Mouse (Mus musculus) cerebellum, adult (tissue): ENCODE data around the gene Dclk2.

Experiments
- ATAC-seq: cut with Nextera tagmentation; 2 replicates; pipeline ENCODE4 v1.9.2; 2017; ENCODE audit warnings: mild to moderate bottlenecking, moderate library complexity, mixed read lengths; ENCODE audit not compliant: insufficient number of reproducible peaks, low FRiP score, low TSS enrichment

Gene Dclk2

GRCm38 (mm10) chr3:86806834-86807233 lies 113.8 kb downstream of the Dclk2 start:
- ATAC-seq = no peak

- ATAC-seq = no peak
Observed at GRCm38 (mm10) chr3:86804265-86804664, 116.4 kb downstream of the Dclk2 start.

DNA sequence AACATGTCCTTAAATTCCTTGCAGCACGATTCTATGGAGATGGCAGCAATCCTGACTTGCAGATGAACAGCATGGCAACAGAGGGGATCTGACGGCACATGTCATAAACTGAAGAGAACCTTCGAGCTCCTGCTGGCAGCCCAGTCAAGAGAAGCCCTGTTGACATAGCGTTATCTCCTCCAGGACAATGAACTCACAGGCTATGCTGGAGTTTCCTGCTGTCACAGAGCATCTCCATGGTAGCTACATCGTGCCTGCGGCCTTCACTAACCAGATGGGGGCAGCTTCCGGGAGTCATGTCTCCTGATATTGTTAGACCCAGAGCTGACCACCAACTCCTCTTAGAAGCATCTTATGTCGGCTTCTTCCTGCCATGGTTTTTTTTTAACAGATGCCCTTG lies 117.8 kb downstream of the Dclk2 start:
- ATAC-seq = no peak

- no peak for ATAC-seq
Observed at GRCm38 (mm10) chr3:86800841-86801240, 119.8 kb downstream of the Dclk2 start.

DNA sequence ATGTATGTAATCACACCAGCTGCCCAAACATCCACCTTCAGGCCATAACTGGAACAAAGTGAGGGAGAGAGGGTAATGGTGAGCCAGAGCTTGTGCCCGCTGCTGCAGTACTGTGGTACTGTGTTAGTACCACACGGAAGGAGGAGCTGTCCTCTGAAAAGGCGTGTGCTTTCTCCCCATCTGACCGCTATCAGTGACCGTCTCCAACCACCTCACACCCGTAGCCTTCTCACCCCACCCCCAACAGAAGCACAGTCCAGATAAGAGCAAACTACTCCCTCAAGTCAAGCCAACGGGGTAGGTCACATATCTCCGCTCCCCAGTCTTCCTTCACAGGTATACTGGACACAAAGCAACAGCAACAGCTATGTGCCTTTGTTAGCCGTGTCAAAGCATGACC lies 121.6 kb downstream of the Dclk2 start:
- ATAC-seq = no peak

- no peak for ATAC-seq
Observed at GRCm38 (mm10) chr3:86797871-86798460, 122.7 kb downstream of the Dclk2 start.

GRCm38 (mm10) chr3:86796716-86797115 lies 123.9 kb downstream of the Dclk2 start:
- ATAC-seq = no peak

GRCm38 (mm10) chr3:86793720-86794191 lies 126.9 kb downstream of the Dclk2 start:
- ATAC-seq = no peak

- ATAC-seq = no peak
Observed at GRCm38 (mm10) chr3:86793264-86793663, 127.4 kb downstream of the Dclk2 start.

DNA sequence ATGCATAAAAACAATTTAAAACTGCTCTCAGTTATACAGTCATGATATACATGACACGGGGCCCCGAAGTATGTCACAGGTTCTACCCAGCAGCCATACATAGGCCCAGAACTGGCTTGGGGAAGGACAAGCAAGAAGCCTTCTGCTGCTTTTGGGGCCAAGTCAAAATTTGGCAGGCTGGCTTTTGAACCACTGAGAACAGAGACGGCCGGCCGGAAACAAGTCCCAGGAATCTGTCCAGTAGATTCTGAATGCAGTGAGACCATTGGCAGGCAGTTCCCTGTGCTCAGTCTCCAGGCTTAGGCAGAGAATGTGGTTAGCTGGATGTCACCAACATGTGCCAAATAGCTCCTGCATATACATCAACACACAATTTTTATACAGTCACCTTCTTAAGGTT lies 130.9 kb downstream of the Dclk2 start:
- peak; percentile 26 for ATAC-seq

GRCm38 (mm10) chr3:86788711-86789110 lies 131.9 kb downstream of the Dclk2 start:
- no peak for ATAC-seq

GRCm38 (mm10) chr3:86787423-86788123 lies 133.1 kb downstream of the Dclk2 start:
- peak; percentile 0; the same call in 1 of the 2 replicates for ATAC-seq

DNA sequence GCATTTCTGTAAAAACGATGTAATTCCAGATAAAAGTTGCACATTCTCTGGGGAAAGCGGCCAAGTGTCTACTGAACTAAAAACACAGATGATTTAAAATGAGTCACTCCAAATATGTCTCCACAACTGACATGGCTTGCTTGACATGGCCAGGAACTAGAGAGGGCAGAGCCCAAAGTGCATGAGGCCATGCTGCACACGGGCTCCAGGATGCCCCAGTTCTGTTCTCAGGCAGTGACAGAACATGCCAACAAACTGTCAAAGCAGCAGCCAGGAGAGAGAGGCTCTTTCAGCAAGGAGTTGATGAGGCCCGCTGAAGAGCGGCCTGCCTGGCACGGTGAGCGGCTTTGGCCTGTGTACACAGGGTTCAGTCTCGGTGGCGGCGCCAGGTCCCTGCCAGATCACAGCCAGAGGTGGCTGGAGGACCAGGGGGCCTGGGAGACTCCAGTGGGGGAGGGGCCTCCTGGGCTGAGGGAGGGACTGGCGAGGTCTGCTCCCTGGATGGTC lies 133.8 kb downstream of the Dclk2 start:
- ATAC-seq = peak; percentile 82

DNA sequence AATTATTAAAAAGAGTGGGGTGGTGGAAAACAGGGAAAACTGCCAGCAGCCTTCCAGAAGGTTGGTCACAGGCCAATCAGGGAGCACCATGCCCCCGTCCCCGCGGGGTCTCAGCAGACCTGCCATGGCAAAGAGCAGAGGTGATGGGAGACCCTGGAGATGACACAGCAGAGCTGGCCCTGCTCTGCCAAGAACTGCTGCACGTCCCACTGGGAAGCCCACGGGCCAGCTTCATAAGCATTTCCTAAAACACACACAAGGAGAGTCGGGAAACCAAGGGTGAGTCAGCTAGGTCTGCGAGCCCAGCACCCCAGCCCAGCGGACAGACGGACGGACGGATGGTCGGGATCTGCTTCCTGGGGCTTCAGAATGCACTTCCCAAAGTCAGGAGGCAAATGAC lies 134.4 kb downstream of the Dclk2 start:
- ATAC-seq = no peak

DNA sequence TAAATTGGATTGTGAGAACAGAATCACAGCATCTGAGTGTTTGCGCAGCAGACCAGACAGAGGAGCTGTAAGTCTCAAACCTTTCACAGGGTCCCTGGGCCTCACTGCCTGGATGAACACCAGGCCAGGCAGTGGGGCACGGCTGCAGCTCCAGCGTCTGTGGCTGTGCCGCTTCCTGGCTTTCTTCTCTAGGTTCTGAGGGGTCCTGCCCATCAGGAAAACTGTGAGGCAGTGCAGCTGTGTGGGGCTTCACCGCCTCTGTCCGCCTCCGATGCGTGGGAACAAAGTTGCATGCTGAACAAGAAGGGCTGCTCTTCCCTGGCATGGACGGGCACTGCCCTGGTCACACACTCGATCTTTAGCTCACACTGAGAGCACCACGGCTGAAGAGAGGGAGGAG lies 135.7 kb downstream of the Dclk2 start:
- ATAC-seq = no peak

DNA sequence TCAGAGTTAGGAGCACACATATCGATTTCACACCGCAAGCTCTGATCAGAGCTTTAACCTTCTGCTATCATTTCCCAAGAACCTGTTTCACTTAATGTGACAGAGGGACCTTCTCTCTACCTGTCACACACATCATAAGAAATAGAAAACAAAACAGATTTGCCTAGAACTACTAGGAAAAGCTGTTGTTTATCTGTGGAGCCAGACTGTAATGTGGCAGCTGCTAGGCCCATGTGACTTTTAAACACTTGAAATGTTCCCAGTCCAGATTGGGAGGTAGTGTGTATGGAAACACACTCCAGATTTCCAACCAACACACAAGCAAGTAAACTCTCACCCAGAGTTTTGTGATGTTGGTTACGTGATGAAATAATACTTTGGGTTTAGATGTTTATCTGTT lies 136.6 kb downstream of the Dclk2 start:
- no peak for ATAC-seq

GRCm38 (mm10) chr3:86779704-86780103 lies 140.9 kb downstream of the Dclk2 start:
- ATAC-seq = no peak

DNA sequence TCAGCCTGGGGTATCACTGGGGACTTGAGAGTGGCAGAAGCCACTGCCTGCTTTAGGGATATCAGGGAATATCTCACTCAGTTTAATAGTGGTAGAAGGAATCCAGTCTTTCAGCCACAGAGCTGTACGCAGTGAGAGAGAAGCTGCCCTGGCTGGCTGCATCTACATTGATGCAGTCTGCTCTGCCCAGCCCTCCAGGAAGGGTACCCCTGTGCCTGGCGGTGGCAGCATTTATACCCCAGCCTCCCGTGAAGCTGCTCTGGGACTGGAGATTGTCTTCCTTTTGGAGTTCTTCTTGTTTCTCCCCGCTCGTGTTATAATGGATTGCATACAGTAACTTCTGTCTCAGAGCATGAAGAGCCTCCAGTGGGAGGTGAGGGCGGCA lies 145.2 kb downstream of the Dclk2 start:
- ATAC-seq = no peak

DNA sequence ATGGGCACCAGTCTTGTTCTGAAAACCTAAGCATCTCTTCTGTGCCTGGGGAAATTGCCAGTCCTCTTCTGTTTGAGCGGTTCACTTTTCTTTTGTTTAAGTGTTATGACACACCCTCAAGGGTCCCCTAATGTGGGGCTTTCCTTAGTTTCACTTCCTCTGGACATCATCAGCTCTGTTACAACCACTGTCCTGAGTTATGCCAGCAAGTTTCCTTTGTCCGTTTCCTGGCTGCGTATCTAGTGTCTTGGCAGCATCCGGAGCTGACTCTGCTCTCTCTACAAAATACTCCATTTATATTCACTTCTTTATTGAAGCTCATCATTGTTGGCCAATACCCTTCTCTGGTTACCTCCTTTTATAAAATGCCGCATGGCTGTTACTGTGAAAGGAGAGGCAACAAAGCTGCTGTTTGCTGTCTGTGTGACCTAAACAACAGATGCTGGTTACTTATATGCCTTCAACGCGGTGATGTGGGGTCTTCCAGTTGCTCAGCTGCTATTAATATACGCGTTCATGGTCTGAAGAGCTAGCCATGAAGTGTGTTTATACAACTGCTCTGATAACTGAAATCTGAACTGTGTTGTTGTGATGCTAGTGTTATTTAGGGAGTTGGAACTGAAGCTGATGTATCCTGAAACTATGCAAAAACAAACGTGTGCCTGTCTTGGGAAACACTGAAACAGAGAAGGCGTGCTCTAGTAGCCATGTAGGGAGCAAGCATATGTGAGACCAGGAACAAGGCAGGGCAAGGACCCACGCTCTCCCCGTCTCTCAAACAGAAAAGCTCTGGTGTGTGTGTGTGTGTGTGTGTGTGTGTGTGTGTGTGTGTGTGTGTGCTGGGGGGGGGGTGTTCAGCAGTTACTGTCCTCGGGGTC lies 145.8 kb downstream of the Dclk2 start:
- ATAC-seq = no peak

GRCm38 (mm10) chr3:86768969-86769368 lies 151.7 kb downstream of the Dclk2 start:
- no peak for ATAC-seq

GRCm38 (mm10) chr3:86768553-86768952 lies 152.1 kb downstream of the Dclk2 start:
- ATAC-seq = no peak
